Mouse (Mus musculus) forelimb bud, embryonic 11.5 days (tissue): ENCODE measurements at regions not wholly inside any gene's neighbourhood (a gene's known extent, or its start where the extent isn't known, plus 50 kb on each side); places are given as distances from the start of the nearest gene placed in this dataset.
"Not testable (repeated sequence)": the region's sequence is repeated elsewhere in the genome, so short reads cannot be mapped to it uniquely, and the experiment has no call there.

Experiments
- DNase-seq: peaks from one replicate; pipeline ENCODE4 v3.0.0-alpha.2; 2012; ENCODE audit warnings: low read depth, low spot score

DNA sequence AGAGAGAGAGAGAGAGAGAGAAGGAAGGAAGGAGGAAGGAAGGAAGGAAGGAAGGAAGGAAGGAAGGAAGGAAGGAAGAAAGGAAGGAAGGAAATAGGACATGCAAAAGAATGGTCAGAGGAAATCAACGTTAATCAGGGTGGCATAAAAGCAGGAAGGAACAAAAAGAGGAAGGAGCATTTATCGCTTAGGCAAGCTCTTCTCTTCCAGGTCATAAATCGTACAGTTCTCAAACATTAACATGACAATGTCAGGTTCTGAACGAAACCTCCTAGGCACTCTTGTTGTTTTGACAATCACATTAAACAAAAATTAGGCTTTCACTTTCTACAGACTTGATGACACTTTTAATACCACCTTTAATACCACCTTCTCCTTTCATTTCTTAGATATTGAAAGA is 594.0 kb downstream of the Efna5 start:
- no peak for DNase-seq

DNA sequence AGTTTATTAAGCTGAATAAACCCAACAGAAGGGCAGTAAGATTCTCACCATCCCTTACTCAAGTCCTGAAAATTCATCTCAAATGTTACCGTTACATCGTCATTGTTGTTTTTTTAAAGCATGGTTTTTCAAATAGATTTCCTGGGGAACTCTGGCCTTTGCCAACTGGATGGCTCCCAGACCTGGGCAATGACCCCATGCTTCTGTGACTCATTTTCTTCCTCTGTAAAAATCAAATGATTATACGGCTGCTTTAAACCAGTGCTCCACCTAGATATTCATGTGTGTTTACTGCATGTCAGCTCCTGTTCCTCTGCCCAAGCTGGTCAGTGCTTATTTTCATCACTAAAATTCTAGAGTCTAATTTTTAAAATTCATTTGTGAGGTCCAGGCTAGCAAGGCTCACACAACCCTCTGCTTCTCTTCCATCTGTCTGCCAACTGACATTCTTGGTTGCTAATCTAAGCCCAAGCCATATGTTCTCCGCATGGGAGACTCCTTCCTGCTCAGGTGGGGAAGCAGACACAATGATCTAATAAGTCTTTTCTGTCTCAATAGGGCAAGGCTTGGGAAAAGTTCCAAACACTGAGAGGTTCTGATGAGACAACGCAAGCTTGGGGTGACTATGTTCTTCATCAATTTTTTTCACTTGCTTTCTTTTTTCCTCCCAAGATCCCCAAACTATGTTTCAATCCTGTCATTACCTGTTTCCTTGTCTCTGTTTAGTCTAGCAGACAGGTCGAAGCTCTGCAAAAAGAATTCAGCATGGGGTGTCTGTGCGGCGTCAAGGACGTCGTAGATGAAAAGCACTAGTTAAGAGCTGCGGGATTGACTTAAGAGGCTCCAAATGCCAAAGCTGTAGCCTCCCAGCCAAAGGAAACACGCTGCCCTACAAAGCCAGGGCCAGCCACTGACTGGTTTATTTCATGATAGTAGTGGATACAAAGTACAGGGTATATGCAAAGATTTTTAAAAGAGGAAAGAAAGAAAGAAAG is 594.7 kb downstream of the Efna5 start:
- no peak for DNase-seq

DNA sequence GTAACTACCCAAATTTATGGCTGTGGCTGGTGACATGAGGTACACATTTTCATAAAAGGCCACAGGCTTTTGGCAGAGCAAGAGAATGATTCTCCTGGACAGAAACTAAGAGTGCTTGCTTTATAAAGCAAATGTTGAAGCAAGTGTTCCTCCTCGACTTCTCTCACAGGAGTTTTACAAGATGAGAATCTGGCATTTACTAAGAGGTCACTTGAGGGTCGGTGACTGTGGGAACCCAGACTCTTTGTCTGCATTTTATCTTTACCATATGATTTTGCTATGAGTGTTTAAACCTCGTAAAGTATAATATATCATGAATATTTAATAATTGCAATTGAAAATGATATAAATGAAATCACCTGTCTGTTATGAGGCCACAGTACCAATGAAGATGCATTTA is 600.9 kb downstream of the Efna5 start:
- DNase-seq, result no peak

GRCm38 (mm10) chr17:62271399-62271798 is 609.7 kb downstream of the Efna5 start:
- peak; percentile 17 for DNase-seq

GRCm38 (mm10) chr17:62269279-62269678 is 611.8 kb downstream of the Efna5 start:
- no peak for DNase-seq

- DNase-seq, result no peak
Observed at GRCm38 (mm10) chr17:62253448-62253847, 627.7 kb downstream of the Efna5 start.

- no peak for DNase-seq
Observed at GRCm38 (mm10) chr17:62248011-62248410, 633.1 kb downstream of the Efna5 start.

GRCm38 (mm10) chr17:62246650-62247049 is 634.5 kb downstream of the Efna5 start:
- no peak for DNase-seq

DNA sequence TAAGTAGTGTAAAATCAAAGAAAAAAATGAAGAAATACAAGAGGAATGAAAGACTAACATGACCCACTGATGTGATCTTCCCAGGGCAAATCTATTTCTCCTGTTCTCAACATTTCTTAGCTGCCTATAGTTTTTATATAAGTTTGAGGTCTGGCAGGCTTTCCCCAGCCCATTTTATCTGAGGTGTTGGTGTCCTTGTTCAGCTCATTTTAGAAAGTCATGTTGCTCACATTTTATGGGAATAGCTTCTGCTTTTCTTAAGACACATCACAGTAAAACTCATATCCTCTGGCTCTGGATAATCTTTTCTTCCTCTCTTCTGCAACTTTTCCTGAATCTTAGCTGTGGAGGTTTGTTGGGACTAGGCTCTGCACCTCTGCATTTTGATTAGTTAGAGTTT is 650.2 kb downstream of the Efna5 start:
- DNase-seq, result no peak

DNA sequence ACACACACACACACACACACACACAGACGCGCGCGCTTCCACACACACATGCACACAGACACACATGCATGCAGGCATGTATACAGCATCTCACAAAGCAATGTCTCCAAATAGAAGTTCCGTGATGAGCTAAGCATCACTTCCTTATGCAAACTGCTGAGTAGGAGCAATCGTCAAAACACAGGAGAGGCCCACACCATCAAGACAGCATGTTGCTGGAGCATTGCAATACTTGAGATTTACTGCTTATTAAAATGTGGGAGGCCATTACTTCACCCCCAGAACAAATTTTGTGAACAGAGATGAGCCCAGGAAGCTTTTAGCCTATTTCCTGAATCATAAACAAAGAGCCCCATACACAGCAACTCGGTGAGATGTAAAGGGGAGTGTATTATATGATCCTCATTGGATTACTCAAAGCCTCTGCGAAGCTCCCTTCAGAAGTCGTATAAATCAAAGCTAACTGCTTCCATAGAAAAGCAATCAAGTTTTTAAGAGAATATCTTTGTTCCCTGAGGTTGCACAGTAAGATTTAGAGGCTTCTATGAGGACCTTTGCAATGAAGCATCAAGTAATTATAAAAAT is 670.6 kb downstream of the Efna5 start:
- no peak for DNase-seq

GRCm38 (mm10) chr17:62202658-62203057 is 678.5 kb downstream of the Efna5 start:
- no peak for DNase-seq

GRCm38 (mm10) chr17:62200491-62200890 is 680.6 kb downstream of the Efna5 start:
- no peak for DNase-seq

DNA sequence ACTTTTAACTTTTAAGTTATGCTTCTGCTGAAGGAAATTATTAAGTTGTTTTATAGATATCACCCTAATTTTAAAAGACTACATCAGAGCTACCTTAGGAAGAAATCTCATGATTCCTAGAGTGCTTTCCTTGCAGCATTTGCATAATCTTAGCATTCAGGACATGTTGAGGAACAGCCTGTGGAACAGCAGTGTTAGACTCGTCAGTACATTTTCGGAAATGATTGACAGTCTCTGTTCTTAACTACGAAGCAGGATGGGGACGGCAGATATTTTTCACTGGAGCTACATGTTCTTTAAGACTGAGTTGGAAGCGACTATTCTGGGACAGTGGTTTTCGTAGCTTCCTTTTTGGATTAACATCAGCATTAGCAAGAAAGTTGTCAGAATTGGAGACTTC is 681.6 kb downstream of the Efna5 start:
- no peak for DNase-seq

DNA sequence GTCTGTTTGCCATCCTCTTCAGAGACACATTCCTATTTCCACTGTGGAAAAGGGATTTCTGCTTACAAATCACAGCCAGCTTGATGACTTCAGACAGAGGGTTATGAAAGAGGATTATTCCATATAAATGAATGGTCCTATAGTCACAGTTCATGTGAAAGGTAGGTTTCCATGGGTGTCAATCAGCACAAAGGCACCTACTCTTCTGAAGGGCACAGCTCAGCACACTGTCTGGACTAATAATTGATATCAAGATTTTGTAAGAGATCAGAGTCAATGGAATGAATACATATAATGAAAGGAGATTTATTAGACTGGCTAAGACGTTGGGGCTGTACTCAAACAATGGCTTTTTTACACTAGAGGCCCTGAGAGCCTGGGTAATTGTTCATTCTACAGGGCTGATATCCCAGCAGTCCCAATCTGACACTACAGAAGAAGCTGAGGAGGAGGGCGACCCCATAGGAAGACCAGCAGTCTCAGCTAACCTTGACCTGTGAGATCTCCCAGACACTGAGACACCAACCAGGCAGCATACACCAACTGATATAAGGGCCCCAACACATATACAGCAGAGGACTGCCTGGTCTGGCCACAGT is 702.4 kb downstream of the Efna5 start:
- no peak for DNase-seq

GRCm38 (mm10) chr17:62176336-62176735 is 704.8 kb downstream of the Efna5 start:
- no peak for DNase-seq

GRCm38 (mm10) chr17:62172305-62172704 is 708.8 kb downstream of the Efna5 start:
- no peak for DNase-seq

GRCm38 (mm10) chr17:62171532-62171931 is 709.6 kb downstream of the Efna5 start:
- no peak for DNase-seq

GRCm38 (mm10) chr17:62161457-62161856 is 719.7 kb downstream of the Efna5 start:
- DNase-seq, result no peak

DNA sequence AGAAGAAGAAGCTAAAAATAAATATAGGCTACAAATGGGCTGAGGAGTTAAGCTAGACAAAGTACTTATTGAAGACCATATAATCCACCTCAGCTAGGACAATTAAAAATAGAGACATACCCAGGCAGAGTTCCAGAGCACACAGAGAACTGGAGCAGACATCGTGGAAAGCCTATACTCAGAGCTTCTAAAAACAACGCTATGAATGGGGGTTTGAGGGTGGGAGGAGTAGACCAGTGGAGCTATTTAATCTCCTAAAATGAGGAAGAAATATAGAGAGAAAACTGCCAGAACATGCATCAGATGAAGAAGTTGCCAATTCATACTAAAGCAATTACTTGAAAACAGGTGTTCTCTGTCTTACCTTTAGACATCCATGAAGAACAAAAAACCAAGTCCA is 720.8 kb downstream of the Efna5 start:
- DNase-seq, result no peak

GRCm38 (mm10) chr17:62135050-62135449 is 746.1 kb downstream of the Efna5 start:
- DNase-seq, result no peak

DNA sequence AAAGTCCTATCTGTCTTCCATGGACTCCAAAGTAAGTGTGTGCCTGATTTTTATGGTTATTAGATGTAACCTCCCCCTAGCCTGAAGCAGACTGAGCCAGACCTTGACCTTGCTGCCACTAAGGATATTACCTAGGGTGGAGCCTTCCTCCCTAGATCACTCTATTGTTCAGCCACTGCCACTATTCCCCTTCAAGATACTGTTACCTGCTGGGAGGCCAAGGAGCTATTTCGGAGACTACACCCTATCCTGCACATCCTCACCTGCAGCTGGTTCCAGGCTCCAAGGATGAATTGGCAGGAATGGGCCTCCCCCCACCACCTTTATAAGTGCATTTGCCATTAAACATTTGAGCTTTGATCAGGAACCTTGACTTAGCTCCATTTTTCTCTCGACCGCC is 769.4 kb downstream of the Efna5 start:
- not testable (repeated sequence) for DNase-seq

GRCm38 (mm10) chr17:62109052-62109451 is 772.1 kb downstream of the Efna5 start:
- no peak for DNase-seq

GRCm38 (mm10) chr17:62083281-62083680 is 797.8 kb downstream of the Efna5 start:
- DNase-seq, result no peak
